Mouse (Mus musculus) heart, postnatal 4 days (tissue): ENCODE measurements around the gene Spire2. TPM values are rescaled to one million over a fixed set of nuclear protein-coding genes. Genes with fewer than 3 reads are reported as not detected.
"Not testable (repeated sequence)": the region's sequence is repeated elsewhere in the genome, so short reads cannot be mapped to it uniquely, and the experiment has no call there.

Source experiments
- DNase-seq: peaks from one replicate; pipeline ENCODE4 v3.0.0; 2021
- total RNA-seq, 2 experiments: library from RNA; stranded (reverse); gene quantifications; 2 replicates each; pipeline ENCODE4 v1.2.3; 2021

Gene Spire2
- under 1 TPM; 0.38 to 0.61 TPM for total RNA-seq

- DNase-seq, result peak; percentile 88
Observed at GRCm38 (mm10) chr8:123332262-123333090, at the start of gene Spire2. Gene Spire2, plus strand, starts transcription at chr8:123332713.

GRCm38 (mm10) chr8:123282994-123283393 is 49.5 kb upstream of the Spire2 start:
- not testable (repeated sequence) for DNase-seq

GRCm38 (mm10) chr8:123283991-123284390 is 48.5 kb upstream of the Spire2 start:
- no peak for DNase-seq

GRCm38 (mm10) chr8:123284493-123284892 is 48.0 kb upstream of the Spire2 start:
- DNase-seq, result no peak

- no peak for DNase-seq
Observed at GRCm38 (mm10) chr8:123287362-123287761, 45.2 kb upstream of the Spire2 start.

GRCm38 (mm10) chr8:123290166-123290565 is 42.3 kb upstream of the Spire2 start:
- peak; percentile 47 for DNase-seq

GRCm38 (mm10) chr8:123290679-123291078 is 41.8 kb upstream of the Spire2 start:
- DNase-seq, result peak; percentile 22

- peak; percentile 61 for DNase-seq
Observed at GRCm38 (mm10) chr8:123291716-123292115, 40.8 kb upstream of the Spire2 start.

GRCm38 (mm10) chr8:123292281-123292680 is 40.2 kb upstream of the Spire2 start:
- no peak for DNase-seq

GRCm38 (mm10) chr8:123292785-123293184 is 39.7 kb upstream of the Spire2 start:
- no peak for DNase-seq

- DNase-seq, result no peak
Observed at GRCm38 (mm10) chr8:123298301-123298700, 34.2 kb upstream of the Spire2 start.

- DNase-seq, result no peak
Observed at GRCm38 (mm10) chr8:123308738-123309137, 23.8 kb upstream of the Spire2 start.

- no peak for DNase-seq
Observed at GRCm38 (mm10) chr8:123317781-123318466, 14.6 kb upstream of the Spire2 start.

GRCm38 (mm10) chr8:123318467-123318911 is 14.0 kb upstream of the Spire2 start, which contains the start of gene Fanca:
Gene Fanca, minus strand, starts transcription at chr8:123318576.
- peak; percentile 95 for DNase-seq

- DNase-seq, result peak; percentile 52
Observed at GRCm38 (mm10) chr8:123319522-123320164, 12.9 kb upstream of the Spire2 start.

- no peak for DNase-seq
Observed at GRCm38 (mm10) chr8:123328552-123328951, 4.0 kb upstream of the Spire2 start.

GRCm38 (mm10) chr8:123329350-123329749 is 3.2 kb upstream of the Spire2 start:
- no peak for DNase-seq

- DNase-seq, result no peak
Observed at GRCm38 (mm10) chr8:123329961-123330360, 2.6 kb upstream of the Spire2 start.

- DNase-seq, result no peak
Observed at GRCm38 (mm10) chr8:123330701-123331100, 1.8 kb upstream of the Spire2 start.

- no peak for DNase-seq
Observed at GRCm38 (mm10) chr8:123331301-123331700, 1.2 kb upstream of the Spire2 start.

- no peak for DNase-seq
Observed at GRCm38 (mm10) chr8:123331810-123332209, 703 bp upstream of the Spire2 start.

GRCm38 (mm10) chr8:123333091-123333587 is 626 bp downstream of the Spire2 start:
- no peak for DNase-seq

GRCm38 (mm10) chr8:123333864-123334263 is 1.4 kb downstream of the Spire2 start:
- no peak for DNase-seq
